Mouse (Mus musculus) ovary, postnatal 14 days (tissue): Measurements from ENCODE around the gene Nrxn3.

ENCODE experiments used
- DNase-seq: peaks from one replicate; pipeline ENCODE4 v3.0.0; 2022; ENCODE audit warnings: low spot score

Nrxn3 gene

DNA sequence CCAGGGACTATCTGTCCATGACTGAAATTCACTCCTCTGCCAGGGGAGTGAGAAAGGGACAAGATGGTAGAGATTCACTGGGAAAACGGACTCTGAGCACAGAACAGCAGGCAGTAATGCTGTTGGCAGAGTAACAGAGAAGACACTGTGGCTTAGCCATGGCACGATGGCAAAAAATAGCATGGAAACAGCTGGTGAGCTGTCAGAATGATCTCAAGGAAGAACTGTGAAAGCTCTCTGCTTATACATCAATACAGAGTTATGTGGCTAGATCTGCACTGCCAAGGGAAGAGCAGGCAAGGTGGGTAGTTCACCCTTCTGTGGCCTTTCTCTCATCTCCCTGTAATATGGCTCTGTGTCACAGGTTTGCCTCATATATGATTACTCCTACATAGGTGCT, 1419.3 kb downstream of the Nrxn3 start:
- no peak for DNase-seq

DNA sequence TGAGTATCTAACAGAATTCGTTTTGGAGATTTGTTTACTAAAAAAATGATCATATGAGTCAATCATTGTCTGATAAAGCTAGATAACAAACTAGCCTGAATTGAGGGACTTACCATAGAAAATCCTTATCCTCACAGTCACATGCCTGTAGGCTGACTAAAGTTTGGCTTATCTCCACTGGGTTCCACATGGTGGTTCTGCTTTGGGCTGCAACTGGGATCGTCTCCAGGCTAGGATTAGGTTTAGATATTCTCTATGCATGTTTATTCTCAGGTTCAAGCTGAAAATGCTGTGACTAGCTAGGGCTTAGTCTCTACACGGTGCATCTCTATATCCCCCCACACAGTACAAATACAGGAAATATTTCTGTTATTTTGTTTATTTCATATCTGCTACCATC, 1421.6 kb downstream of the Nrxn3 start:
- DNase-seq, result no peak

DNA sequence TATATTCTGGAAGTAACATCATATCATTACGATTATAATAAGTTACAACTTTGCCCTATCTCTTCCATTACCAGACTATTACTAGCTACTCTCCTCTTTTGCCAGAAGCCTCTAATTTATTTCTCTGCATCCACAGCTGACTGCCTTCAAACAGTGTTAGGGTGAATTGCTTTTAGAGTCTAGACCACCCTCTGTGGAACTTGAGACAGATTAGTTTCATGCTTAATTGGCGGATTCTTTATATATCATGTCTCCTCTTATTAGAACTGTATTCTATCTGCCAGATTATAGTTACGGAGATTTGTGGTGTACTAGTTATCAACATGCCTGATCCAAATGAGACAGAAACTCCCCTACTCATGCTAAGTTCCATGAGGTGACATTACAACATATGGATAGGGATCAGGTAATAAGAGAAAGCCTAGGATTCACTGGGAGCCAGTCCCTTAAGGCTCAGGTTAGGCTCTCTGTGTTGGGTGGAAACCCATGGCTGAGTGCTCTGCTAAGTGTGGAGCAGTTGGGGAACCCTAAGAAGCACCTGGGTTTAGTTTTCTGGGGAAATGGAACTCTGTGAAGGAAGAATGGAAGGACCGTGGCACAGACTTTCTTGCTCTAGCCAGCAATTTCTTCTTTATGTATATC, 1435.6 kb downstream of the Nrxn3 start:
- DNase-seq, result no peak

DNA sequence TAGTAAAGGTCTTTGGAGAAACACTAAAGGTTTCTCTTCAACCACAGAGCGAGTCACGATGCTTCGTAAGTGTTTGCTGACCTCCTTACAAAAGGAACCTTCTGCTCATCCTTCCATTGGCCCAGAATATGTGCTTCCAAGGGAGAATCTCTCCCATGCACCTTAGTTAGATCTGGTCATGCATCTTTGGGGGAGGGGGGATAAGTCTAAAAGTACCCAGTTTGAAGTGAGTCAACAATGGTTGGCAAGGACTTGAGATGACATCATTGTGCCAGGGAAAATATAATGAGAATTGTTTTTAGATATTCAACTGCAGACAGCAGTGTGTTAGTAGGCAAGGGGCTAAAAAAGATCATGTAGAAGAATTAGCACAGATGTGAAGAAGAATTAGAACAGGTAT, 1437.2 kb downstream of the Nrxn3 start:
- DNase-seq, result no peak

DNA sequence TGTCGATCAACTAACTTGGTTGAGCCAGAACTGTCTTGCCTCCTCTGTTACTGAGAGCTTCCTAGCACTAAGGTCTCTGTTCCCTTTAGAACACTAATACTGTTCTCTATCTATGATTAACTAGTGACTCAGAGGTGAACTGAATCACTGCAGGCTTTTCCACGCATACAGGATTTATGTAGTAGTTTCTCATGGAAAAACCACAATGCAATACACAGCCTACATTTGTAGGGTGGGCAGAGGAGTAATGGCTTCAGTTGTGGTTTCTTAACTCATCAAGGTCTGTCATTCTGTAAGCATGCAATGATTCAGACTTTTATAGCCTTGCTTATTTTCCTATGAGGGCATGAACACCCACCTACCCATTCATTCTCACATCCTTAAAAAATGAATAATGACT, 1443.4 kb downstream of the Nrxn3 start:
- no peak for DNase-seq

DNA sequence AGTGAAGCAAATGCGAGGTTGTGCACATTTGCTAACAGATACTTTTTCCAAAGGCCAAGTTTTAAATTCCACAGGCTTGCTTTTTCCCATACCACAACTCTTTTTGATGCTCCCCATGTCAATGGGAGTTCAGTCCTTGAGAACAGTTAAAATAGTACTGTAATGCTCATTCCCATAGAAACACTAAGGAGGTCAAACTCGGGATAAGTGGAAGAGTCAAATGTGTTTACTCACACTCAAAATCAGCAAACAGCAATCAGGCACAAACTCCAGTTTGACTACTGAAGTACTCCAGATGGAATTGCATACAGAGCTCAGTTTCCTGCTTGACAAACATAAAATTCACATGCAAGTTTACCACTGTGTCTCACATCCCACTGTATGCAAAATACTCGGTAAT, 1458.9 kb downstream of the Nrxn3 start:
- no peak for DNase-seq

DNA sequence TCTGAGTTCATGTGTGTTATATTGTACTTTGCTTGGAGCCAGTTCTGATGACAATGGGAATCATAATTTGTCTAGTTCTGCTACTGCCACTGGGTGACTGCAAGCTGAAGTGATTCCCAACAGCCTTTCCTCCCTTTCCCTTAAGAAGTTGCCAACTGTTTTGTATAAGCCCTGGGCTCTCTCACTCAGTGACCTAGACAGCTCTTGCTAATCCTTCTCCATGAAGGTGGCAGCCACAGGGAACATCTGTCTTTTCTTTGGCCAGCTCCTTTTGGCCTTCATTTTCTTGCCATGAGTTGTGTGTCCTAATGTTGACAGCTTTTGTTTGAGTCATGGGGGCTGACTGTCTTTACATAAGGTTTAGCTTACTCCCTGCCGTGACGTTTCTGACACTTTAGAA, 1460.3 kb downstream of the Nrxn3 start:
- no peak for DNase-seq

DNA sequence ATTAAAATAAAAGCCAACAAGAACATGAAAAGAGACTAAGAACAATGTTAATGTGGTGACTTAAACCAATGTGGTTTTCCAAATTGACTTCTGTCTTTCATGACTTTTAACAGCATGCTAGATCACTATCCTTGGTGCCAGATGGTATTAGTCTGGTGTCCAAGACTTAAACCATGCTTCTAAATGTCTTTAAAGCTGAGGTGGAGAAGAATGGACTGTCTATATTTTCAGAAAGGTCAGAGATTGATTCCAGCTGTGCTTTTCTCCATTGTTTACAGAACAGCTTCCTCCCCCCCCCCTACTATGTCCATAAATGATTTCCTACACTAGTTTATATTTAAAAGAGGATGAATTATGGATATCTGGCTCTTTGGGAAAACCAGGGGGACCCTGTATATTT, 1473.5 kb downstream of the Nrxn3 start:
- no peak for DNase-seq

DNA sequence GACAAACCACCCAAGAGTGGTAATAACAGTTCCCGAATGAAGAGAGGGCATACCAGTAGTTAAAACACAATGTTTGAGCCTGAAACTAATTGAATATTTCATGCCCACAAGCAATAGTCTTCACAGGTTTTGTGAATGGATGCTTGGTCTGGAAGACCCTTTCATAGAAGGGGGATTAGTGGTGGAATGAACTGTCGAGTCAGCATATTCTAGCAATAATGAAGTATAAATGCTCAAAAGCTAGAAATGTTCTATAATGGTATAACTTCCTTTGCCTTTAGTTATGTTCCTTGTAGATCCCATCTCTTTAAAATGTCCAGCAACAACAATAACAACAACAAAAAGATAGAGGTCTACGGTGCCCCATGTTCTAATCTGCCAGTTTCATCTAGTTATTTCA, 1475.3 kb downstream of the Nrxn3 start:
- no peak for DNase-seq

DNA sequence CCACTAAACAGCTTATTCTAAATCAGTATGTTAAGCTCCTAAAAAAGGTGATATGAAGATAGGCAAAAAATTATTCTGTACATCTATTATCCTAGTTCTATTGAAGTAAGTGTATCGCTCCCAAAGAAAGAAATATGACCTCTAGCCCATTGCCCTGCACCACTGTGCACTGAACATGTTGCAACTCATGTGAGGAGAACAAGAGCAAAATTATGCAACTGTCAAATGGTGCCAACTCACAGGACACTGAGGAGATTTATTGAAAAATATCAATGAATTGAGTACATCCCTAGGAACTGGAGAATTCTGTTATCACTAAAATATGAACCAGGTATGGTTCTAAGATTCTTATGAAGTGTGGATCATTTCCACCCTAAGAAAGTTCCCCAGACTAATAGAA, 1479.8 kb downstream of the Nrxn3 start:
- no peak for DNase-seq

DNA sequence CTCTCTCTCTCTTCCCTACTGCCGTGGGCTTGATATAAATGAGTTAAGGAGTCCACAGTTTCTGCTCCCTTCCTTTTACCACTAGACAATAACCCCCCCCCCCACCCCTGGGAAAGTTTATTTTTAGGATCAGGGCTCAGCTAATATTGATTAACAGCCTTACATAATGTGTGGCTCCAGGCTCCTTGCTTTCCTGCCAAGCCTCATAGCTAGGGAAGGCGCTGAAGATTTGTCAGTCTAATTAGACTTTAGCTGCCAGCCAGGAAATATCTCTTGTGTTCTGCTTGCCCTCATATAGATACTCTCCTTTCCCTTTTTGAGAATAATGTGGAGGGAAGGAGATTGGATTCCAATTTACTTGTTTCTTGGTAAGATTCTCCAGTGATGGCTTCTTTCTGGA, 1488.7 kb downstream of the Nrxn3 start:
- DNase-seq, result no peak

DNA sequence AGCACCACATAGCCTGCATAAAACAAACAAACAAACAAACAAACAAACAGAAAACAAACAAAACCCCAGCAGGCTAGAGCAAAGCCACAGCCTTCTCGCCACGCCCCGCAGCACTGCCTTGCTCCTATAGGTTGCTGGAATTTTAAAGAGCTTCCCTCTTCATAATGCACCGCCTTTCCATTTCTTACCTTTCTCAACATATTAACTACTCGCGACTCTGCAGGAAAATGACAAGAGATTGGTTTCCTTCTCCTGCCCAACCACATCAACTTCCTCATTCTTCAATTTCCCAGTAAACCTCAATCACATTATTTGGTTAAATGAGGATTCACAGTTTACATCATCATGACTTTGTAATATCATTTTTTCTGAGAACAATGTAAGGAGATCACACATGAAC, 1494.4 kb downstream of the Nrxn3 start:
- no peak for DNase-seq

DNA sequence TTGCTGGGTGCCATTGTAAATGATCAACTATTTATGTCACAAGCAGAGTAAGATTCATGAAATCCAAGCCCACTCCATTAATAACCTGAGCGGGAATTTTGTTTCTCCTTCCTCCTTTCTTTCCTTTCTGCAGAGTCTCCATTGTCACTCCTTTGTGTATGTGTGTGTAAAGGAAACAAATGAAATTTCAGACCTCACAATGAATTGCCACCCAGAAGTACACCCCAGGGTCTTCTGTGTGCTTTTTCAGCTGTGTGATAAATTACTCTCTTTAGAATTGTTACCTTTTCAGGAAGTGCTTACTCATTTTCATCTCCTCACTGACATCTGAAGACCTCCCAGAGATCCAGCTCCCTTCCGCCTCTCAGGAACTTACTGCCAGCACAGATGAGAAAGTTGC, 1506.4 kb downstream of the Nrxn3 start:
- no peak for DNase-seq

DNA sequence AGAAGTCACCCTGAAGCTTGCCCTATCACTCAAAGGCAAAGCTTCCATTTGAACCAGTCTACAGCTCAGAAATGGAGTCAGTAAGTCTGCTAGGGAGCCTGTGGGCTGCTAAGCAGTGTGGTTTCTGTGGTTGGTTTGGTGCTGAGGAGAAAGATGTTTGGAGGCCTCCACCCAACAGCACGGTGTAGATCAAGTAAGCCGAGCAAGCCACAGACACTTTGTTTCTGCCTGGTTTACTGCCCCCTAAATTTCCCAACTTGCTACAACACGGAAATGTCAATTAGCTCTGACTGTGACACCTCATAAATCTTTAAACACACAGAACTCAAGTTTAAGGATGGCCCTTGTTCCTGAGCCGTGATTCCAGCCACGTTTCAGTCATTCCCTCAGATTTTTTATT, 1513.4 kb downstream of the Nrxn3 start:
- no peak for DNase-seq

DNA sequence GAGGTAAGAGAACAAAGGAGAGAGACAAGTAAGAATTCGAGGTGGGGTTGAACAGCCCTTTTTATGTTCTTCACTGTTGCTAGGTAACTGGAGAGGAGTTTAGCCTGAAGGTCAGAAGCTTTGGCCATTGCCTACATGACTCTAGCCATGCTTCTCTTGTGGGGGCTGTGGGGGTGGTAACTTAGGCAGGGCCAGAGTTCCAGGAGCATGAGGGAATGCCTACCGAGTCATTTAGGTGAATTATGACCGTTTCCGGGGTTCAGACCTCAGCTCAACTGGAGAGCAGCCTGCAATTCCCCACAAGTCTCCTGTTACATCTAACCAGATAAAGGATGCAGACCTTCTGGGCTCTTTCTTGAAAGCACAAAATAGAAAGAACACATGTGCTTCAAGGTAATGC, 1537.6 kb downstream of the Nrxn3 start:
- no peak for DNase-seq

DNA sequence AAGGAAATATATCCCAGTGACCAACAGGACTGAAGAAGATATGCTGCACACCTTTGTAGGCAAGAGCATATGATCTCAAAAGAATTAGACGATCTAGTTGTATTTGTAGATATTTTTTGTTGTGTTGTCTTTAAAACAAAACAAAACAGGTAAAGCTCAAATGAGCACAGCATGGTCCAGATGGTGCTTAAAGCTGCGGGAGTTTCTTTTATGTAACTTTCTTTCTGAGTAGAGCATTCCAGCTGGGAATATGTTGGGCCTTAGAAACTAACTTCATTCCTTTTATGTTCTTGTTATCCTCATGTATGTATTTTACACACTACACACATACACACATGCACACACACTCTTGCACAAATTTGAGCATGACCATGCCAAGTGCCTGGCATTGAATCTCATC, 1545.4 kb downstream of the Nrxn3 start:
- DNase-seq, result no peak

DNA sequence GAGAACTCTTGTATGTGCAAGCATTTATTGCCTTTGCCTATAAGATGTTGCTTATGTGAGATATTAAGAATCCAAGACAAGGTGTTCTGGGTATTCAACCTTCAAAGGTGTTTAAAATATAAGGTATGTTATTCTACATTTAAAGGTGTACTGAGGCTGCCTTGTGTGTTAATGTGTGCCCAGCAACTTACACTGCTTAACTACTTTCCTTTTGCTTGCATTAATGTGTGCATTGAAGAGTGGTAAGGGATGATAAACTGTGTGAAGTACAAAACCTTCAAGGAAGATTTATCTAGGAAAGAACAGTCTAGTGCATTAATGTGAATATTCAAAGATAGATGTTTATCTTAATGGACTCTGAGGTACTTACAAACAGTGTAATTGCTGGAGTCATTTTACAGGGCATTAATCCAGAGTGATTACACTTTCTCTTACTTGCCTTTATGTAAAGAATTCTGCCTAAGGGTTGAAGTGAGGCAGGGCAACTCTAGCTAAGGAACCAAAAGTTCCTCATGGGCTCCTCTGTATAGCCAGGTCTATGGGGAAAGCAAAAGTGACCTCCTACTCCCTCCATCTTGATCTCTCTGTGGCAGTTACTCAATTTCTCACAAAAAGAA, 1548.2 kb downstream of the Nrxn3 start:
- no peak for DNase-seq

DNA sequence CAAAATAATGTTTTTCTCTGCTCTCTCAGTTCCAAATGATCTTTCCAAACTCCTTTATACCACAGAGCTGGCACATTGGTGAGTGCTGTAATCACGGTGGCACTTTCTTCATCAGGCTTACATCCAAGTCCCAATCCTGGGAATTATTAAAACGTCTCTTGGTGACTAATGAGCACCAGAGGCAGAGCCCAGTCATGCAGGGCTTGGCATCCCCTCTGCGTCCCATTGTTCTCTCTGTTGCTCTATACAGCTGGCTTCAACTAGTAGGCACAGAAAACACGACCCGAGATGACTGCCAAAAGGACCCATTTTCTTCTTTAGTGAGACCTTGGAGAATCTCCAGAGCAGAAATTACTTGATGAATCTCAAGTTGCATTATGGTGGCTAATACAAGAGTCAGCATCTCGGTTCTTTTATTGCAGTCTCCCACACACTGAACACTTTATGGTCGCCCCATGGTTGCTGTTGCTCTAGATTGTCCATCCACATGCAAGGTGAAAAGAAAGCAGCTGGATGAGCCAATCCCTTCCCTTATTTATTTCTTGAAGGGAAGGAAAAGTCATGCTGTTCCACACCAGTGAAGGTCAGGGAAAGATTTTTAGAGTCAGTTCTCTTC, 1552.1 kb downstream of the Nrxn3 start:
- DNase-seq, result no peak

DNA sequence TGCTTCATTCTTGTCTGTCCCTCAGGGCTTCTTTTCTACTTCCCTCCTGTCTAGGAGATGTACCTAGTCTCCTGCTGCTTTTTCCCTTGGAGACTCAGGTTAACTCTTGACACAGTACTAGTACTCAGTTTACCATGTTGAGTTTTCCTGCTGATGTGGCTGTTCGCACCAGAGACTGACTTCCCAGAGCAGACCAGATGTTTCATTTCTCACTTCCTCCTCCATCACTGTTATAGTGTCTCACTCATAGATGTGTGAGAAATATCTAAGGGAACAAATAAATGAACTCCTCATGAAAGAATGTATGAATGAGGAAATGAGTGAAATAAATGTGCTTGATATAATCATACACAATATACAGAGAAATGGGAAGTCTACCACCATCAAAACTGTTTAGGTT, 1558.6 kb downstream of the Nrxn3 start:
- no peak for DNase-seq

DNA sequence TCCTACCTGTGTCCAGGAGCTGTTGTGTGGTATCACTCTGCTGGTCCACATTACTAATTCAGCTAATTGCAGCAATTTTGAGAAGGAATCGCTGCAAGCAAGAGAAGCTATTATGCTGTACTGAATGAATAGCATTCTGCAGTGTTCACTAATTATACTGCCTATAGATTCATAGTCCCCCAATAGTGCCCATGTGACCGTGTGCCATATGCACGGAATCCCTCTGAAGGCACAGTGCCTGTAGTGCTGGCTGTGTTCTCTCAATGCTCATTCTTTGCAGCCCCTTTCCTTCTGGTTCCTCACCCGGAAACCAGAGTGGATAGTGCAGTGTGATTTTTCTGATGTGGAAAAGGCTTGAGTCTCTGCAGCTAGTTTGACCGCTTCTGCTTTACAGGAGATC, 1560.3 kb downstream of the Nrxn3 start:
- DNase-seq, result no peak

DNA sequence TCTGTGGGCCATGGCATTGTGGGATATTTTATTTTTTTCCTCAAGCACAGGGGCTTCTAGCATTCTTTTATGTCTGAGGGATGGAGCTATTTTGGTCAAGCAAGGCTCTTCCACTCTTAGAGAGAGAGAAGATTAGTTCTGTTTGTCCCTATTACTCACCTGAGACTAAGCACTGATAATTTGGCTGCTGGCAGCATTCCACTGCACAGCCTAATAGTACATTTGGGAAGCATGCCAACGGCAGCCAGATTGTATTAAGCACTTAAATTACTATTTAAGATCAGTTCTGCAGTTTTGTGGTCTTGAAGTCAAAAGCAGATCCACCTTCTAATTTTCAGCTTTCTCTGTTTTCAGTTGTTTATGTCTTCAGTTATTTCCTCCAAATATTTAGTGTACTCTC, 1580.0 kb downstream of the Nrxn3 start:
- DNase-seq, result no peak

DNA sequence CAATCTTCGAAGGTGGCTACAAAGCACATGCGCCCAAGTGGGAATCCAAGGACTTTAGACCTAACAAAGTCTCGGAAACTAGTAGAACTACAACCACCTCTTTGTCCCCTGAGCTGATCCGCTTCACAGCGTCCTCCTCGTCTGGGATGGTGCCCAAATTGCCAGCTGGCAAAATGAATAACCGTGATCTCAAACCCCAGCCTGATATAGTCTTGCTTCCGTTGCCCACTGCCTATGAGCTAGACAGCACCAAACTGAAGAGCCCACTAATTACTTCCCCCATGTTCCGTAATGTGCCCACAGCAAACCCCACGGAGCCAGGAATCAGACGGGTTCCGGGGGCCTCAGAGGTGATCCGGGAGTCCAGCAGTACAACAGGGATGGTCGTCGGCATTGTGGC, 1609.1 kb downstream of the Nrxn3 start:
- no peak for DNase-seq

DNA sequence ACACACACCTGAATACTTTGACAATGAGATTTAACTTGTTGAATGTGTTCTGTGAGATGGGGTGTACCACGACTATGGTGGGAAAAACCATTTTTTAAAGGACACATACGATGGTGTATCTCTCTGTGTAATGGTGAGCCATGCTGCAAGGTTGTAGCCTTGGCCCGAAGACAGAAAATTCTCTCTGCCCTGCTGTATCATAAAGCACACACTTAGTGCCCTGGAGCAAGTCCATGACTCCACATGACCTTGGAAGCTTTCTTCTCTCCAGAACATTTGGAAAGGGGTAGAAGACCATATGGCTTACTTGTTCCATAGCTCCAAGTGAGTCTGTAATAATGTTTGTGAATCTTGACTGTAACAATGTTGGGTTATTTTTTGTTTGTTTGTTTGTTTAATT, 1609.8 kb downstream of the Nrxn3 start:
- DNase-seq, result no peak
